Mouse (Mus musculus) neural tube, embryonic 12.5 days (tissue): ENCODE data around the gene Osbp. TPM values are rescaled to one million over a fixed set of nuclear protein-coding genes. Genes with fewer than 3 reads are reported as not detected.
A peak's percentile ranks its signal among the peaks of the same experiment; 100 is the strongest.
"Not testable (repeated sequence)": the region's sequence is repeated elsewhere in the genome, so short reads cannot be mapped to it uniquely, and the experiment has no call there.

Experiments
- ATAC-seq: fragments of 200-750 bp; cut with Nextera tagmentation; 2 replicates; pipeline ENCODE4 v1.8.0; 2017; ENCODE audit warnings: low read depth, mild to moderate bottlenecking, moderate TSS enrichment, moderate library complexity; ENCODE audit not compliant: low FRiP score
- H3K27ac ChIP-seq: fragments of 300-500 bp; sonication (generic); 2 replicates; pipeline ENCODE4 v1.5.1; 2016
- H3K27me3 ChIP-seq: fragments of 300-500 bp; sonication (generic); replicated peaks from 2 replicates; pipeline ENCODE4 v1.6.1; 2016; ENCODE audit warnings: mild to moderate bottlenecking
- H3K36me3 ChIP-seq: fragments of 300-500 bp; sonication (generic); 2 replicates; pipeline ENCODE4 v1.6.1; 2016; ENCODE audit warnings: mild to moderate bottlenecking
- H3K4me1 ChIP-seq: fragments of 300-500 bp; sonication (generic); 2 replicates; pipeline ENCODE4 v1.6.1; 2016
- H3K4me2 ChIP-seq: fragments of 300-500 bp; sonication (generic); replicated peaks from 2 replicates; pipeline ENCODE4 v1.6.1; 2016; ENCODE audit warnings: mild to moderate bottlenecking
- H3K4me3 ChIP-seq: fragments of 300-500 bp; sonication (generic); 2 replicates; pipeline ENCODE4 v1.5.1; 2016
- H3K9ac ChIP-seq: fragments of 300-500 bp; sonication (generic); 2 replicates; pipeline ENCODE4 v1.6.1; 2016; ENCODE audit warnings: mild to moderate bottlenecking
- H3K9me3 ChIP-seq: fragments of 300-500 bp; sonication (generic); 2 replicates; pipeline ENCODE4 v1.6.1; 2016; ENCODE audit warnings: mild to moderate bottlenecking
- WGBS: fragments of 180-500 bp; shearing (Covaris S2); methylation state at CpG from one replicate; pipeline ENCODE4 v1.1.7; 2016; 5-methylcytosine and 5-hydroxymethylcytosine counted together
- polyA plus RNA-seq: library from polyadenylated mRNA; unstranded; fragments of >200 nt; fragmentation: Nextera tagmentation; extraction: Ambion mirVana; gene quantifications from 2 replicates; pipeline ENCODE4 v1.2.1, GENCODE M21; 2016

Gene Osbp
- polyA plus RNA-seq, 1 experiment from 2014 or later: 5.1 TPM

DNA sequence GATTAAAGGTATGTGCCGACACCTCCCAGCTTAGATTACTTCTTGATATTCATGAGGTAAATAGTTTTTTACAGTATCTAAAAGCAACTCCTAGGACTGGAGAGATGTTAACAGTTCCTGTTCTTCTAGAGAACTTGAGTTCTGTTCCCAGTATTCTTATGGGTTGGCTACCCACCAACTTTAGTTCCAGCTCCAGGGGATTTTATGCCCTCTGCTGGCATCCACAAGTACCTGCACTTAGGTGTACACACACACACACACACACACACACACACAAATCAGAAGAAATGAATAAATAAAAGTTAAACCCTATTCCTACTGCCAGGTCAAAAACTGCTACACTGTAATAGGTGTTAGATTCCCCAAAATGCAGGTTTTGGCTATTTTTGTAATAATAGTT lies 1.5 kb upstream of the Osbp start:
- H3K4me3 ChIP-seq: no peak overlapping the region
- peaks cover 11% of the 10 kb centered on the region for H3K4me1 ChIP-seq
- no peaks in the 10 kb centered on the region for H3K36me3 ChIP-seq
- H3K27ac ChIP-seq: no peak overlapping the region
- no peaks in the 10 kb centered on the region for H3K27me3 ChIP-seq
- H3K9ac ChIP-seq: no peak overlapping the region
- 100% methylated on average over 1 of the region's 1 CpGs for WGBS
- peak overlapping the region; percentile 58 for H3K4me2 ChIP-seq
- no peaks in the 10 kb centered on the region for H3K9me3 ChIP-seq
- ATAC-seq: no peak

DNA sequence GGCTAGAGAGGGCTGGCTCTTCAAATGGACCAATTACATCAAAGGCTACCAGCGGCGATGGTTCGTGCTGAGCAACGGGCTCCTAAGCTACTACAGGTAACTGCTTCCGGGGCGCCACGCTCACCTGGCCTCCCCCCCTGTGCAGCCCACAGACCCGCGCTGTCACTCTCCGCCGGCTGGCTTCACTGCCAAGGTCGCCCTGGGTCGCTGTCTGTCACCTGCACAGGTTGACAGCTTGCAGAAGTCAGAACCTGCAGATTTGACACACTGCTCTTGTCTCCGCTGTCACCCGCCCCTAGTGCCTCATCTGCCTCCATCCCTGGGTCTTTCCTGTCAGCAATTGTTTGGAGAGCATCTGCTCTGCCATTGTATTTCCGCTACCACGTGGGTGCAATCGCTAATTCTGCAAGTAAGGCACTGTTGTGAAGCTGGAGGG lies 478 bp downstream of the Osbp start:
- Histone ChIP-seq H3K9ac (peak overlapping the region; percentile 73), H3K4me2 (peak overlapping the region; percentile 88), H3K4me3 (peak overlapping the region; percentile 82), H3K36me3 (peaks cover 8% of the 10 kb centered on the region), H3K9me3 (no peaks in the 10 kb centered on the region), H3K27ac (peak overlapping the region; percentile 15; the same call in 1 of the 2 replicates), H3K4me1 (peaks cover 11% of the 10 kb centered on the region), H3K27me3 (no peaks in the 10 kb centered on the region)
- no peak for ATAC-seq
- 1% methylated on average over 18 of the region's 18 CpGs for WGBS

DNA sequence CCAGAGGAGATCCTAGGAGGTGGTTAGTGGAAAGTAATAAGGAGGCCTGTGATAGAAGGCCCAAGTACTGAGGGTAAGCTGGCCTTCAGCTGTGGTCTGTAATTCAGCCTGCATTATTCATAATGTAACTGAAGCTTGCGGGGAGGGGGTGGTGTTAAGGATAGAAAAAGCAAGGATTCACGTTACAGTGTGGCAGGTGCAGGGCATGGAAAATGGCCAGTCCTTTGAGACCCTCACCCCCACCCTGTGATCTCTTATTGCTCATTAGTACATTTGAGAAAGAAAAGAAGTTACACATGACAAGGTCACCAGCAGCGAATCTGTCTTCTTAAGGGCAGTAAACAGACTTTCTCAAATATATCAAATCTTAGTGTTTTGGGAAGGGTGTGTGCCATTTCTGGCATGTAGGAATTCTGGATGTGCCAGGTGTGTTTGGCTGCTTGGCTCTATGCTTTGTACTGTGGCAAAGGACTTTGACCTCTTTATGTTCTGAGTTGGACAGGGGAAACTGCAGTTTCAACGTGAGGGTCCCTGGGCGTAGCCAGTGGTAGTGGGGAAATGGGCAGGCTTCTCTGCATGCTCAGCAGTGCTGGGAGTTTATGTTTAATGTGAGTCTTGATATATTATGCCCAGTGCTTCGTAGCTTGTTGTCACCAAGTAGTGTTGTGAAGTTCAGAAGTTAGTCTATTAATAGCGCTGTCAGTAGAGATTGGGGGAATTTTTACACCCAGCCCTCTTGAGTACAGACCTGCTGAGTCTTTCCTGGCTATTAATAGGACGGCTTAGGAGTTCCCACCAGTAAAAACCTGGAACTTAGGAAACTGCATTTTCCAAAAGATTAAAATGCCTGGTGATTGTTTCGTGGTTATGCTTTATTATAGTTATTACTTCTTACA lies 3.7 kb downstream of the Osbp start:
- no peaks in the 10 kb centered on the region for H3K9me3 ChIP-seq
- ATAC-seq: no peak
- H3K9ac ChIP-seq: no peak overlapping the region
- peaks cover 38% of the 10 kb centered on the region for H3K36me3 ChIP-seq
- no peak overlapping the region for H3K27ac ChIP-seq
- WGBS: 80% methylated on average over 9 of the region's 9 CpGs
- H3K4me1 ChIP-seq: peaks cover 11% of the 10 kb centered on the region
- H3K4me2 ChIP-seq: no peak overlapping the region
- H3K4me3 ChIP-seq: no peak overlapping the region
- H3K27me3 ChIP-seq: no peaks in the 10 kb centered on the region

DNA sequence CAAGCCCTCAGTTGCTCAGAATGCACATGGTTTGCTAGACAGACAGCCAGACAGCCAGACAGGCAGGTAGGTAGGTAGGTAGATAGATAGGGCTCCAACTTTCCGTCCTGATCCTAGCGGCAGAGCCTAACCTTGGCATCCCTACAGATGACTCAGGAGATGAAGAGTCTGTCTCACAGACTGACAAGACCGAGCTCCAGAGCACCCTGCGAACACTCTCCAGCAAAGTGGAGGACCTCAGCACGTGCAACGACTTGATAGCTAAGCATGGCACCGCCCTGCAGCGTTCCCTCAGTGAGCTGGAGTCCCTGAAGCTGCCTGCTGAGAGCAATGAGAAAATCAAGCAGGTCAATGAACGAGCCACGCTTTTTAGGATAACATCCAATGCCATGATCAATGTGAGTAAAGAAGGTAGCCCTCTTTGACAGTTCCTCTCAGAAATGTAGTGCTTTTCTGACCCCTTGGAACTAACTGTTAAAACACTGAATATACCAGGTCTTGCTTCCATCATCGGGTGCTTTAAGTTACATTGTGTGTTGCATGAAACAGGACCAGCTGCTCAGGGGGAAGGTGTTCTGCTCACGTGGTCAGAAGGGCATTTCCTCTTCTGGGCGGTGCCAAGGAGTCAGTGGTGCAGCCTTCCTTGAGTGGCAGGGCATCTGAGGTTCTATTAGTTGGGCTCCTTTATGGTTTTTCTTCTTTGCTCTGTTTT lies 7.9 kb downstream of the Osbp start:
- Histone ChIP-seq H3K36me3 (peaks cover 73% of the 10 kb centered on the region), H3K9me3 (no peaks in the 10 kb centered on the region), H3K27ac (no peak overlapping the region), H3K4me2 (no peak overlapping the region), H3K9ac (no peak overlapping the region), H3K27me3 (no peaks in the 10 kb centered on the region), H3K4me3 (no peak overlapping the region), H3K4me1 (no peaks in the 10 kb centered on the region; the same call in 1 of the 2 replicates)
- WGBS: 91% methylated on average over 13 of the region's 13 CpGs
- no peak for ATAC-seq

DNA sequence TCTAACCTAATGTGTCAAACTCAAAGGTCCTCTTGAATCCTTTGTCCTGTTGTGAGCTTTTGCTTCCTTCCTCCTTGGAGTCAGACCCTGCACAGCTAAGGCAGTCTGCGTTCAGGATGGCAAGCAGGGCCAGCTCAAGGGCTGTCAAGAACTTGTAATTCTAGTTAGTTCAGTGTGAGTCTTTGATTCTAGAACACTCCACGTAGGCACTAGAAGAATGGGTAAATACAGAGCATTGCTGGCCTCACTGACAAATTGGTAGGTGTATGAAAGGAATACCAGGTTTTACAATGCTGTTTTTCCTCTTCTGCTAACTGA lies 8.4 kb downstream of the Osbp start:
- peaks cover 78% of the 10 kb centered on the region for H3K36me3 ChIP-seq
- no peaks in the 10 kb centered on the region for H3K9me3 ChIP-seq
- no peak overlapping the region for H3K27ac ChIP-seq
- no peaks in the 10 kb centered on the region for H3K27me3 ChIP-seq
- no peak for ATAC-seq
- H3K9ac ChIP-seq: no peak overlapping the region
- no peaks in the 10 kb centered on the region; the same call in 1 of the 2 replicates for H3K4me1 ChIP-seq
- no peak overlapping the region for H3K4me2 ChIP-seq
- H3K4me3 ChIP-seq: no peak overlapping the region
- WGBS: 92% methylated on average over 2 of the region's 2 CpGs

DNA sequence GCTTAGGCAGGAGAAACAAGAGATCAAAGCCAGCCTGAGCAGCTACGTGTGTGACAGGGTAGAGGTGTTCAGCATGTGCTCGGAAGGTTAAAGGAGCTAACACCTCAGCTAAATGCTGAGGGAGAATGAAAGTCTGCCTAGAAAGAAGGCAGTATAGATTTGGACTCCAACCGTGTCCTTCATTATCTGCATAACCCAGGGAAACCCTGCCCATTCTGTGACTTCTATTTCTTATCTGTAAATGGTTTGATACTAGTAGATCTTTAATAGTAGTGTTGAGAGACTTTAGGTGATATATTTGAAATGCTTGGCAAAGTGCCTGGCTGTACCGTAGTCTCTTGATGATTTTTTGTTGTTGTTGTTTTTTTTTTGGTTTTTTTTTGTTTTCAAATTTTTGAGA lies 9.9 kb downstream of the Osbp start:
- Histone ChIP-seq H3K36me3 (peaks cover 89% of the 10 kb centered on the region), H3K27ac (no peak overlapping the region), H3K4me2 (no peak overlapping the region), H3K9ac (no peak overlapping the region), H3K4me3 (no peak overlapping the region), H3K9me3 (no peaks in the 10 kb centered on the region), H3K27me3 (no peaks in the 10 kb centered on the region), H3K4me1 (no peaks in the 10 kb centered on the region)
- WGBS: 90% methylated on average over 4 of the region's 4 CpGs
- ATAC-seq: no peak

DNA sequence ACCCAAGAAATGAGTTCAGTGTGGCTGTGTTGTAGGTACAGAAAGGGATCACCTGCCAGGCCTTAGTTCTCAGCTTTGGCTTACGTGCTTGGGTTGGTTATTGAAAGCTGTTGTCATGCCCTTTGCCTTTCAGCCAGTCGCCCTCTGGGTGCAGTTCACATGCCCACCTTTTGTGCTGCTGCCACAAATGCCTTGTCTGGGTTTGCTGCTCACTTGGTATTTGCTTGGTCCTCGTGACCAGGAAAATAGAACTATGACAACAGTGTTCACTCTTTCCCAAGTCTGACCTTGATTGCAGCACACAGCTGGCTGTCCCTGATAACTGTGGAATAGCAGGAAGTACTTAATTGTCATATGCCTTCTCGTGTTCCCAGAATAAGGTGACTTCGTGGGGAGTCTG lies 11.6 kb downstream of the Osbp start:
- Histone ChIP-seq H3K4me1 (no peaks in the 10 kb centered on the region), H3K9ac (no peak overlapping the region), H3K27me3 (no peaks in the 10 kb centered on the region), H3K9me3 (no peaks in the 10 kb centered on the region), H3K4me2 (no peak overlapping the region), H3K27ac (no peak overlapping the region), H3K4me3 (no peak overlapping the region), H3K36me3 (peaks cover 89% of the 10 kb centered on the region)
- WGBS: 85% methylated on average over 5 of the region's 5 CpGs
- ATAC-seq: no peak

DNA sequence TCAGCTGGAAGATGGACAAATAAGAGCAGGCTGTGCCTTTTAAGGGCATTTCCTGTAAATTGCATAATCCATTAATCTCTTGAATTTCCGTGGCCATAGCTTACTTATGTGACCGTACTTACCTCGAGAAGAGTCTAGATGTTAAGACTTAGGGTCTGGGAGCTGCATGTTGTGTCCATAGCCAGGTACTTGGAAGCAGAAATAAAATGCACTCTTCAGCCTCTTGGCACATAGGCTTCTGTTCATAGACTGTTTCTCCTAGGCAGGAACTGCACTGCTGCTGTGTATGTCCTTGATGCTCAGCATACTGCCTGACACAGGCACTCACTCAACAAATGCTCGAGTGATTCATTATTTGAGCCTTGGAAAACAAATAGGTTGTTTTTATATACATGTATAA lies 14.7 kb downstream of the Osbp start:
- Histone ChIP-seq H3K4me1 (no peaks in the 10 kb centered on the region), H3K27ac (no peak overlapping the region), H3K9me3 (no peaks in the 10 kb centered on the region), H3K36me3 (peaks cover 80% of the 10 kb centered on the region), H3K9ac (no peak overlapping the region), H3K4me3 (no peak overlapping the region), H3K4me2 (no peak overlapping the region), H3K27me3 (no peaks in the 10 kb centered on the region)
- ATAC-seq: no peak
- 95% methylated on average over 4 of the region's 4 CpGs for WGBS

DNA sequence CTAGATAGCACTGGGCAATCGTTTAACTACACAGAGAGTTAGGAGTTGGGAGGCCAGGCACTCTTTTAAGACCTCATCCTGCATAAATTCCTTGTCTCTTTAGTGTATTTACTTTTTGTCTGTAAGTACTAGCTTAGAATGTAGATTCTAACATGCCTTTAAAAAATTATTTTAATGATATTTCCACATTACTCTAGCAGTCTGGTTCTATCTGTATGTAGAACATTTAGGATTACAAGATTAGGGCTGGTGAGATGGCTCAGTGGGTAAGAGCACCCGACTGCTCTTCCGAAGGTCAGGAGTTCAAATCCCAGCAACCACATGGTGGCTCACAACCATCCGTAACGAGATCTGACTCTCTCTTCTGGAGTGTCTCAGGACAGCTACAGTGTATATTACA lies 18.9 kb downstream of the Osbp start:
- not testable (repeated sequence) for H3K9me3 ChIP-seq, ATAC-seq, H3K27me3 ChIP-seq, H3K4me3 ChIP-seq, H3K4me2 ChIP-seq, H3K27ac ChIP-seq, H3K9ac ChIP-seq, H3K4me1 ChIP-seq
- peaks cover 76% of the 10 kb centered on the region for H3K36me3 ChIP-seq
- 86% methylated on average over 5 of the region's 5 CpGs for WGBS

DNA sequence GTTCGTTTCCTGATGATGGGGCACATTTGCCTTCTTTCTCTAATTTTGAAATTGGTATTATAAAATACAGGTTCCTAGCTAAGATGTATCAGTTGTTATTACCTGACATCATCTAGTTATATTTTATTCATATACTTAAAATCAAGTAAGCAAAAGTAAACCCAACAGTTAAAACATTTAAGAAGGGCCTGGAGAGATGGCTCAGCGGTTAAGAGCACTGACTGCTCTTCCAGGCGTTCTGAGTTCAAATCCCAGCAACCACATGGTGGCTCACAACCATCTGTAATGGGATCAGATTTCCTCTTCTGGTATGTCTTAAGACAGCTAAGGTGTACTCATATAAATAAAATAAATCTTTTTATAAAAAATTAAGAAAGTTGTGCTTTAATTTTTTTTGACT lies 22.1 kb downstream of the Osbp start:
- H3K4me3 ChIP-seq: no peak overlapping the region
- no peaks in the 10 kb centered on the region for H3K27me3 ChIP-seq
- no peak overlapping the region for H3K9ac ChIP-seq
- peaks cover 74% of the 10 kb centered on the region for H3K36me3 ChIP-seq
- no peak for ATAC-seq
- H3K9me3 ChIP-seq: no peaks in the 10 kb centered on the region
- H3K4me2 ChIP-seq: no peak overlapping the region
- H3K27ac ChIP-seq: no peak overlapping the region
- no peaks in the 10 kb centered on the region for H3K4me1 ChIP-seq
- 88% methylated on average over 3 of the region's 3 CpGs for WGBS

DNA sequence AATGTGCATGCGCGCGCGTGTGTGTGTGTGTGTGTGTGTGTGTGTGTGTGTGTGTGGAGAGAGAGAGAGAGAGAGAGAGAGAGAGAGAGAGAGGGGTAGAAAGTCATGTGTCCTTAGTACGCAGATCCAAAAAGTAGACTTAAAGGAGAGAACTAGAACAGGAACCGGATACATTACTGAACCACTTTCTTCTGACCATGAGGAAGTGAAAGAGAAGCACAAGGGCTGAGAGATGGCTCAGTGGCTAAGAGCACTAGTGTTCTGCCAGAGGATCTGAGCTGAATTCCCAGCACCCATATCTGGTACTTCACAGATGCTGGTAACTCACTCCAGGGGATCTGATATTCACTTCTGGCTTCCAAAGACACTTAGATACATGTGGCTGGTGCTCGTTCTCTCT lies 23.6 kb downstream of the Osbp start:
- Histone ChIP-seq H3K36me3 (peaks cover 69% of the 10 kb centered on the region), H3K4me2 (no peak overlapping the region), H3K9ac (no peak overlapping the region), H3K27ac (no peak overlapping the region), H3K9me3 (no peaks in the 10 kb centered on the region), H3K27me3 (no peaks in the 10 kb centered on the region), H3K4me1 (no peaks in the 10 kb centered on the region), H3K4me3 (no peak overlapping the region)
- WGBS: 99% methylated on average over 7 of the region's 7 CpGs
- ATAC-seq: no peak

DNA sequence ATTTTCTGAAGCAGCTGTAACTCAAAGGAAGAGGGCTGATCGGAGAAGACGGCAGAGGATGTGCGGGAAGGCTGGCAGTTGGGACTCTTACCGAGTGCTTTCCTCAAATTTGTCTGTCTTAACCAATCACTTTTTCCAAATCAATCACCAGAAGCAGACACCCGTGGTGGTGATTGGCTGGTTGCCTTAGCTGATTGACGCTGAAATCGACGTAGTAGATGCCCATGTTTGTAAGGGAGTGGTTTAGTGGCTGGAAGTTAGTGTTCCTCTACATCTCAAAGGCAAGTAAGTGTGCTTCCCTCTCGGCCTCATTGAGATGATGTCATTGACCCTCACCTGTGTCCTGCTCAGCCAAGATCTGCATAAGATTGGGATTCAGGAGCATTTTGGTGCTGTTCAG lies 26.3 kb downstream of the Osbp start:
- Histone ChIP-seq H3K9me3 (no peaks in the 10 kb centered on the region), H3K27me3 (no peaks in the 10 kb centered on the region), H3K27ac (no peak overlapping the region), H3K36me3 (peaks cover 72% of the 10 kb centered on the region), H3K4me3 (no peak overlapping the region), H3K4me2 (no peak overlapping the region), H3K9ac (no peak overlapping the region), H3K4me1 (no peaks in the 10 kb centered on the region)
- ATAC-seq: no peak
- 95% methylated on average over 9 of the region's 9 CpGs for WGBS
